Mouse (Mus musculus) brown adipose tissue, adult 24 weeks (tissue): ENCODE data around the gene Ndufa8. TPM values are rescaled to one million over a fixed set of nuclear protein-coding genes. Genes with fewer than 3 reads are reported as not detected.
A peak's percentile ranks its signal among the peaks of the same experiment; 100 is the strongest.

Experiments
- H3K27ac ChIP-seq: fragments of 200-500 bp; replicated peaks from 2 replicates; pipeline ENCODE4 v1.5.1; 2012; ENCODE audit warnings: low read depth, mild to moderate bottlenecking, low read length
- H3K4me1 ChIP-seq: fragments of 200-500 bp; 2 replicates; pipeline ENCODE4 v1.6.1; 2012; ENCODE audit warnings: low read length, mixed read lengths; ENCODE audit not compliant: control insufficient read depth, insufficient read depth, insufficient read length
- H3K4me3 ChIP-seq: fragments of 200-500 bp; 2 replicates; pipeline ENCODE4 v1.5.1; 2012; ENCODE audit warnings: low read depth, mild to moderate bottlenecking, low read length, moderate library complexity; ENCODE audit not compliant: insufficient read depth
- polyA plus RNA-seq: library from polyadenylated mRNA; stranded (reverse); fragments of >200 nt; gene quantifications from 2 replicates; pipeline ENCODE4 v1.2.4, GENCODE M21; 2012; ENCODE audit not compliant: missing spikeins, insufficient read depth, insufficient read length

Gene Ndufa8
- polyA plus RNA-seq, 1 experiment, result 607 TPM

DNA sequence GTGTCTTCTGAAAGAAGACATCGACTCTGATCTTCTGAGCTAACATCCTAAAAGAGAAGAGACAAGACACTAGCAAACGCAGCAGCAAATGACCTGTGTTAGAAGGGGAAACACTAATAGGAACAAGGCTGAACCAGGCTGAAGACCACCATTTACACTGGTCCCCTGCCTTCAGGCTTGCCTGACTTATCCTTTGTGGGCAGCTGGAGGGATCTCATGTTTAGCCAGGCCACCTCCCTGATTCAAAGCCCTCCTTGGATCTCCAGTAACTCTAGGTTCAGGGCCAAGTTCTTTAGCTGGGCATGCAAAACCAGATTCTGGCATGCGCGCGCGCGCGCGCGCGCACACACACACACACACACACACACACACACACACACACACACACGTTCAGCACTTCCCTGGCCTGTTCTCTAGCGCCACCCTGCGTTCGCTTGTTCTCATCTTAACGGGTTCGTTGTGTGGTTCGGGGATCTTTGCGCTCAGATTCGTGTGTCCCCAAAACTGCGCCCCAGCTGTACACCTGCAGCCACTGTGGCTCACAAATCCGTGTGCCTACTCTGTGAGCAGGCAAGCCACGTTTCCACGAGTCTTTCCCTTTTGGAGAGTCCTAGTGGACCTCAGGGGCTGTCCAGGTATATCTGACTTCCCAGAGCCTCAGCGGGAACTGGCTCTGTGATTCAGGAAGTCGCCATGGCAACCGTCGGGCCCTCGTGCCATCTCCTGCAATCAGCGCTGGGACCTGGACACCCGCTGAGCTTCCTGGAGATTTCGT, 27.6 kb downstream of the Ndufa8 start:
- Histone ChIP-seq H3K4me3 (peak overlapping the region; percentile 18), H3K27ac (no peak overlapping the region), H3K4me1 (peaks cover 14% of the 10 kb centered on the region)

- Histone ChIP-seq H3K27ac (0 out of 2 replicates have a peak overlapping the region, but pooled peaks have one; percentile 41), H3K4me3 (no peak overlapping the region), H3K4me1 (peaks cover 2% of the 10 kb centered on the region; the same call in 1 of the 2 replicates)
Measured at GRCm38 (mm10) chr2:36013010-36013409, 36.2 kb downstream of the Ndufa8 start.

DNA sequence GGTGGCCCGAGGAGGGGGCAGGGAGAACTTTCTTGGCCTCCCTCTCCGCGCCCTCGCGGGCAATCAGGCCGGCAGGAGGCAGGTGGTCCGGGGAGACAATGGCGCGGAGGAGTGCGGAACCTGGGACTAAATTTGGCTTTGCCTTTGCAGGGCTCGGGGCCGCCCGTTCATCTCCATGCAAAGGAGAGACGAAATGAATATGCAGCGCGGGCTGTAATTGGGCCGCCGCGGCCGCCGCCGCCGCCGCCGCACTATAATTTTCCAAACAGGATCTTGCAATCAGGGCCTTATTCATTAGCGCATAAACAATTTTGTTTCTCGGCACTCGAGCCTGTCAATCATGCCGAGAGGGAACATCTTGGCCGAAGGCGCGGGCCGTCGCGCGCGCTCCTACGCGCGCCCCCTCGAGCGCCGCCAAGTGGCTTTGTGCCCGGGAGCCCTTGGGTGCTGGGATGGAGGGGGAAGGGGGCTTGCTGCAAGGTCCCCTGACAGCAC, 37.8 kb downstream of the Ndufa8 start:
- Histone ChIP-seq H3K27ac (no peak overlapping the region), H3K4me1 (peaks cover 2% of the 10 kb centered on the region; the same call in 1 of the 2 replicates), H3K4me3 (peak overlapping the region; percentile 51)

- Histone ChIP-seq H3K27ac (no peak overlapping the region), H3K4me3 (no peak overlapping the region), H3K4me1 (peaks cover 2% of the 10 kb centered on the region; the same call in 1 of the 2 replicates)
Measured at GRCm38 (mm10) chr2:36010579-36010978, 38.6 kb downstream of the Ndufa8 start.

DNA sequence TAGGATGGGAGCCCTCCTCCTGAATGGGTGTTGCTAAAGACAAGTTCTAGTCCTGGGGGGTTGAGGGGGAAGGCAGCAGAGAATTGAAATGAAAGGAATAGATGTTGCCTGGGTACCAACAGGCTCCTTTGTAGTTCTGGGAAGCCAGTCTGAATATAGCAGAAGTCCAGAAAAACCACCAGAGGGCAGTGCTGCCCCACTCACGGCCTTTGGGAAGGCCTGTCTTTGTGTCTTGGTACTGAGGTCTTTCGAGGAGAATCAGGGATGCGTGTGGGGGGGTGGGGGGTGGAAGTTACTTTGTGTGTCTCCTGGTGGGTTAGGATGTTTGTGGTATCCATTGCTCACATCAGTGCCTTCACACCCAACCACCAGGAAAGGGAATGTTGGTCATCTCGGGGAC, 39.8 kb downstream of the Ndufa8 start:
- Histone ChIP-seq H3K4me3 (no peak overlapping the region), H3K27ac (no peak overlapping the region)

GRCm38 (mm10) chr2:36008071-36008470, 41.1 kb downstream of the Ndufa8 start:
- Histone ChIP-seq H3K4me3 (no peak overlapping the region), H3K27ac (no peak overlapping the region), H3K4me1 (no peaks in the 10 kb centered on the region)

More for the DNA sequence above, 39.8 kb downstream of the Ndufa8 start:
- H3K4me1 ChIP-seq, result peaks cover 2% of the 10 kb centered on the region; the same call in 1 of the 2 replicates

DNA sequence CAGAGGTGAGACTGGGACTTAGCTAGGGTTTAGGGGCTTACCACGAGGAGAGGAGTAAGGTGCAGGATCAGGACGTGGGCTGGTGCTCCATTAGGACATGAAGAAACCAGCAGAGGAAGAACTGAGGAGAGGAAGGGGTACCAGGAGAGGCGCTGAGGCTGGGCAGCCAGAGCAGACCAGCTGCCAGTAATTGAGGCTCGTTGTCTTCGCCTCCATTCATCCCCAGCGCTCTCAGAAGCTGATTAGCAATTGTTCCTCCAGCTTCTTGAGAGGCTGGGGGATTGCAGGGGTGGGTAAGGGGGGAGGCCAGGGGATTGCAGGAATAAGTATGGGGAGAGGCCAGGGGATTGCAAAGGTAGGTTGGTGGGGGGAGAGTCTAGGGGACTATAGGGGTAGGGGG, 47.0 kb downstream of the Ndufa8 start:
- Histone ChIP-seq H3K4me1 (no peaks in the 10 kb centered on the region), H3K27ac (no peak overlapping the region), H3K4me3 (no peak overlapping the region)

DNA sequence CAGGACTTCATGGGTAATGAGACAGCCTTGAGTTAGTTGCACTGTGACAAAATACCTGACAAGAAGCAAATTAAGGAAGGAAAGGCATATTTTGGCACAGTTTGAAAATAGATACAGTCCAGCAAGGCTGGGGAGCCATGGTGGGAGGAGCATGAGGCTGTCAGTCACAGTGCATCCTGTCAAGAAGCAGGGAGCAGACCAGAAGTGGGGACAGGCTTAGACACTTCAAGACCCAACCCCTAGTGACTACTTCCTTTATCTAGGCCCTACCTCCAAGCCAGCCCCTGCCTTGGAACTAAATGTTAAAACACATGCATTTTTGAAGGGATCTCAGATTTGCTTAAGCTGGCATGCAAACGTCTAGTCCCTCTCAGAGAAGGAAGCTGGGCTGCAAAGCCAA, 48.8 kb downstream of the Ndufa8 start:
- Histone ChIP-seq H3K27ac (no peak overlapping the region), H3K4me1 (0 out of 2 replicates have a peak, but pooled peaks cover 3% of the 10 kb centered on the region), H3K4me3 (no peak overlapping the region)

- Histone ChIP-seq H3K27ac (no peak overlapping the region), H3K4me1 (peaks cover 8% of the 10 kb centered on the region; the same call in 1 of the 2 replicates), H3K4me3 (no peak overlapping the region)
Measured at GRCm38 (mm10) chr2:35999212-35999611, 50.0 kb downstream of the Ndufa8 start.

GRCm38 (mm10) chr2:35998416-35998815, 50.8 kb downstream of the Ndufa8 start:
- no peak overlapping the region for H3K27ac ChIP-seq
- peaks cover 8% of the 10 kb centered on the region; the same call in 1 of the 2 replicates for H3K4me1 ChIP-seq
- no peak overlapping the region for H3K4me3 ChIP-seq

- Histone ChIP-seq H3K27ac (no peak overlapping the region), H3K4me1 (peaks cover 8% of the 10 kb centered on the region; the same call in 1 of the 2 replicates), H3K4me3 (no peak overlapping the region)
Measured at GRCm38 (mm10) chr2:35996753-35997152, 52.5 kb downstream of the Ndufa8 start.

DNA sequence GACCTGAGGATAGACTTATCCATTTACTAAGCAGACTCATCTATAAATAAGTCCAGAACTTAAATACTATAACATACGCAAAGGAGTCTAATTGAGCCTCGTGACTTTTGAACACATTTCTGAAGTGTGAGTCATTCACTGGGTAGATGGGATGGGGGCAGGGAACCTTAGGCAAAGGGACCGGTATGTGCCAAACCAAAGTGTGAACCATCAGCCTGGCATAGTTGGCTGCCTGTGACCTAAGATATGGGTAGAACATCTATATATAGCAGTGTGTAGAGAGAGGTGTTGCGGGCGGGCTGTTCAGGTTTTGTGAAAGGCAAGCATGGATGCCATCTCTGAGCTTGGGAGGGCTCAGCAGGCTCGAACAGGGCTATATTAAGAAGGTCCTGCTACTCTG, 54.9 kb downstream of the Ndufa8 start:
- Histone ChIP-seq H3K27ac (no peak overlapping the region), H3K4me1 (peaks cover 8% of the 10 kb centered on the region; the same call in 1 of the 2 replicates), H3K4me3 (no peak overlapping the region)

DNA sequence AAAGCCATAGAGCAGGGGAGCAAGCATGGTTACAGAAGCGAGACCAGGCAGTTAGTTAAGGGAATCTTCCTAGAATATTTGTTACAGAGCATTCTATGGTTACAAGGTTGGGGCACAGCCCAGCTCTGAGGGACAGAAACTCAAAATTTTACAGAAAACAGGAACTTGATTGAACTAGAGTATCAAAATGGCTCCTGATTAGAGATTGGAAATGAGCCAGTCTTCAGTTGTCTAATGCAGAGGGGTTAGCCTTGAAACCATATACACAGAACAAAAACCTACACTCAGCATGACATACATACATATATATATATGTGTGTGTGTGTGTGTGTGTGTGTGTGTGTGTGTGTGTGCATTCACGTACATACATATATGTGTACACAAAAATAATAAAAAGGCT, 55.7 kb downstream of the Ndufa8 start:
- Histone ChIP-seq H3K4me1 (peaks cover 8% of the 10 kb centered on the region; the same call in 1 of the 2 replicates), H3K27ac (no peak overlapping the region), H3K4me3 (no peak overlapping the region)

DNA sequence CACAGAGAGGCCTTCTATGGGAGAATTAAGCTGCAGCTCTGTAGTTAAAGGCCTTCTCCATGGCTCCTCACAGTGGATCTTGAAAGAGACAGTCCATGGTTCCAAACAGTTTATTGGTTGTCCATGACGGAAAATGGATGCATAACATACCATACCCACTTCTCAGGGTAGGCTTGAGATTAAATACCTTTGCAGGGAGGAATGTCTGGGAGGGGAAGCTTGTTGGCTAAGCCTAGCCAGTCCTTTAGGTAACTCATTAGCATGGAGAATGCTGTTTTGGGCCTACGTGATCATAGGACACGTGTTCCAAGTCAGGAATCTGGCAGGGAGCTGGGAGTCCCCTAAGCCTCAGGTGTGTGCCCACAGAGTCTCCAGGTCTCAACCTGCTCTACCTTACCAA, 56.9 kb downstream of the Ndufa8 start:
- H3K4me3 ChIP-seq, result no peak overlapping the region
- H3K27ac ChIP-seq, result no peak overlapping the region
- peaks cover 8% of the 10 kb centered on the region; the same call in 1 of the 2 replicates for H3K4me1 ChIP-seq
